Mouse (Mus musculus) lung, embryonic 15.5 days (tissue): Measurements from ENCODE around the gene Cacna1c. TPM values are rescaled to one million over a fixed set of nuclear protein-coding genes. Genes with fewer than 3 reads are reported as not detected.

Experiments used
- ATAC-seq: fragments of 200-750 bp; cut with Nextera tagmentation; 2 replicates; pipeline ENCODE4 v1.8.0; 2017; ENCODE audit warnings: moderate number of reproducible peaks, borderline replicate concordance; ENCODE audit not compliant: low FRiP score, low TSS enrichment; ENCODE audit errors: extremely low read depth
- H3K27ac ChIP-seq: fragments of 300-500 bp; sonication (generic); 2 replicates; pipeline ENCODE4 v1.5.1; 2015; ENCODE audit warnings: moderate library complexity, mild to moderate bottlenecking, inconsistent platforms
- H3K27me3 ChIP-seq: fragments of 300-500 bp; sonication (generic); 2 replicates; pipeline ENCODE4 v1.6.1; 2015; ENCODE audit warnings: inconsistent platforms
- H3K36me3 ChIP-seq: fragments of 300-500 bp; sonication (generic); 2 replicates; pipeline ENCODE4 v1.6.1; 2015; ENCODE audit warnings: inconsistent platforms
- H3K4me1 ChIP-seq: fragments of 300-500 bp; sonication (generic); 2 replicates; pipeline ENCODE4 v1.6.1; 2015; ENCODE audit warnings: inconsistent platforms
- H3K4me2 ChIP-seq: fragments of 300-500 bp; sonication (generic); 2 replicates; pipeline ENCODE4 v1.6.1; 2015; ENCODE audit warnings: inconsistent platforms, mild to moderate bottlenecking, moderate library complexity
- H3K4me3 ChIP-seq: fragments of 300-500 bp; sonication (generic); 2 replicates; pipeline ENCODE4 v1.5.1; 2015; ENCODE audit warnings: mild to moderate bottlenecking, inconsistent platforms
- H3K9ac ChIP-seq: fragments of 300-500 bp; sonication (generic); 2 replicates; pipeline ENCODE4 v1.6.1; 2015; ENCODE audit warnings: inconsistent platforms
- H3K9me3 ChIP-seq: fragments of 300-500 bp; sonication (generic); 2 replicates; pipeline ENCODE4 v1.6.1; 2016; ENCODE audit warnings: inconsistent platforms
- WGBS: fragments of 180-500 bp; shearing (Covaris S2); methylation state at CpG from one replicate; pipeline ENCODE4 v1.1.7; 2015; 5-methylcytosine and 5-hydroxymethylcytosine counted together
- polyA plus RNA-seq: library from polyadenylated mRNA; unstranded; fragments of >200 nt; fragmentation: Nextera tagmentation; extraction: Ambion mirVana; gene quantifications from 2 replicates; pipeline ENCODE4 v1.2.1, GENCODE M21; 2015

Cacna1c gene
- polyA plus RNA-seq, 1 experiment from 2014 or later: 8.4 TPM

GRCm38 (mm10) chr6:118924426-118924825, 271.8 kb downstream of the Cacna1c start:
- no peak for ATAC-seq
- Histone ChIP-seq H3K4me1 (peaks cover 16% of the 10 kb centered on the region), H3K9ac (no peak overlapping the region), H3K27me3 (no peaks in the 10 kb centered on the region), H3K27ac (no peak overlapping the region), H3K9me3 (no peaks in the 10 kb centered on the region), H3K4me3 (no peak overlapping the region), H3K4me2 (no peak overlapping the region), H3K36me3 (no peaks in the 10 kb centered on the region)
- 70% methylated on average over 12 of the region's 12 CpGs for WGBS

GRCm38 (mm10) chr6:118923926-118924325, 272.3 kb downstream of the Cacna1c start:
- Histone ChIP-seq H3K4me2 (no peak overlapping the region), H3K4me1 (peaks cover 16% of the 10 kb centered on the region), H3K9ac (no peak overlapping the region)

GRCm38 (mm10) chr6:118923212-118923577, 273.0 kb downstream of the Cacna1c start:
- no peak overlapping the region for H3K9ac ChIP-seq
- no peak overlapping the region for H3K4me3 ChIP-seq
- no peak overlapping the region for H3K4me2 ChIP-seq
- no peak overlapping the region for H3K27ac ChIP-seq
- H3K27me3 ChIP-seq: no peaks in the 10 kb centered on the region
- no peaks in the 10 kb centered on the region for H3K36me3 ChIP-seq
- peaks cover 16% of the 10 kb centered on the region for H3K4me1 ChIP-seq
- 73% methylated on average over 5 of the region's 5 CpGs for WGBS
- no peaks in the 10 kb centered on the region for H3K9me3 ChIP-seq
- no peak for ATAC-seq

More at GRCm38 (mm10) chr6:118923926-118924325, 272.3 kb downstream of the Cacna1c start:
- ATAC-seq: no peak
- no peaks in the 10 kb centered on the region for H3K36me3 ChIP-seq
- WGBS: 68% methylated on average over 2 of the region's 2 CpGs
- H3K27me3 ChIP-seq: no peaks in the 10 kb centered on the region
- H3K9me3 ChIP-seq: no peaks in the 10 kb centered on the region
- no peak overlapping the region for H3K27ac ChIP-seq
- H3K4me3 ChIP-seq: no peak overlapping the region

- no peak overlapping the region for H3K9ac ChIP-seq
- no peaks in the 10 kb centered on the region for H3K9me3 ChIP-seq
- no peak overlapping the region for H3K4me3 ChIP-seq
- H3K4me2 ChIP-seq: peak overlapping the region; percentile 22
- 12% methylated on average over 13 of the region's 13 CpGs for WGBS
- H3K36me3 ChIP-seq: no peaks in the 10 kb centered on the region
- ATAC-seq: peak; percentile 70
- H3K27me3 ChIP-seq: no peaks in the 10 kb centered on the region
- H3K27ac ChIP-seq: no peak overlapping the region
- H3K4me1 ChIP-seq: peaks cover 16% of the 10 kb centered on the region
These were observed 273.6 kb downstream of the Cacna1c start for GRCm38 (mm10) chr6:118922328-118923211.

- Histone ChIP-seq H3K4me1 (no peaks in the 10 kb centered on the region), H3K27ac (no peak overlapping the region), H3K4me2 (no peak overlapping the region), H3K27me3 (no peaks in the 10 kb centered on the region), H3K9me3 (no peaks in the 10 kb centered on the region; the same call in 1 of the 2 replicates), H3K4me3 (no peak overlapping the region), H3K36me3 (no peaks in the 10 kb centered on the region), H3K9ac (no peak overlapping the region)
- WGBS: 63% methylated on average over 4 of the region's 4 CpGs
- no peak for ATAC-seq
These were observed 288.0 kb downstream of the Cacna1c start for GRCm38 (mm10) chr6:118908176-118908575.

GRCm38 (mm10) chr6:118907704-118908103, 288.5 kb downstream of the Cacna1c start:
- no peak overlapping the region for H3K27ac ChIP-seq
- no peaks in the 10 kb centered on the region for H3K36me3 ChIP-seq
- 32% methylated on average over 1 of the region's 1 CpGs for WGBS
- H3K4me3 ChIP-seq: no peak overlapping the region
- no peaks in the 10 kb centered on the region for H3K27me3 ChIP-seq
- H3K9ac ChIP-seq: no peak overlapping the region
- H3K4me1 ChIP-seq: no peaks in the 10 kb centered on the region
- H3K4me2 ChIP-seq: no peak overlapping the region
- no peak for ATAC-seq
- no peaks in the 10 kb centered on the region; the same call in 1 of the 2 replicates for H3K9me3 ChIP-seq

- H3K4me3 ChIP-seq: no peak overlapping the region
- no peak overlapping the region for H3K4me2 ChIP-seq
- no peak overlapping the region for H3K27ac ChIP-seq
- H3K4me1 ChIP-seq: no peaks in the 10 kb centered on the region
- H3K9ac ChIP-seq: no peak overlapping the region
- no peaks in the 10 kb centered on the region for H3K27me3 ChIP-seq
- no peaks in the 10 kb centered on the region; the same call in 1 of the 2 replicates for H3K9me3 ChIP-seq
- WGBS: 80% methylated on average over 5 of the region's 5 CpGs
- no peak for ATAC-seq
- no peaks in the 10 kb centered on the region for H3K36me3 ChIP-seq
These were observed 289.3 kb downstream of the Cacna1c start for GRCm38 (mm10) chr6:118906878-118907277.

- H3K36me3 ChIP-seq: no peaks in the 10 kb centered on the region
- H3K27me3 ChIP-seq: no peaks in the 10 kb centered on the region
- H3K27ac ChIP-seq: no peak overlapping the region
- WGBS: 80% methylated on average over 8 of the region's 8 CpGs
- H3K4me3 ChIP-seq: no peak overlapping the region
- no peaks in the 10 kb centered on the region for H3K4me1 ChIP-seq
- no peak overlapping the region for H3K4me2 ChIP-seq
- H3K9ac ChIP-seq: no peak overlapping the region
- H3K9me3 ChIP-seq: no peaks in the 10 kb centered on the region
- ATAC-seq: no peak
These were observed 296.5 kb downstream of the Cacna1c start for GRCm38 (mm10) chr6:118899688-118900087.

- no peak for ATAC-seq
- H3K9ac ChIP-seq: no peak overlapping the region
- no peaks in the 10 kb centered on the region for H3K36me3 ChIP-seq
- no peak overlapping the region for H3K4me2 ChIP-seq
- no peak overlapping the region for H3K27ac ChIP-seq
- no peak overlapping the region for H3K4me3 ChIP-seq
- no peaks in the 10 kb centered on the region for H3K4me1 ChIP-seq
- WGBS: 46% methylated on average over 5 of the region's 5 CpGs
- no peaks in the 10 kb centered on the region for H3K27me3 ChIP-seq
- H3K9me3 ChIP-seq: no peaks in the 10 kb centered on the region
These were observed 299.1 kb downstream of the Cacna1c start for GRCm38 (mm10) chr6:118897101-118897500.

- no peak for ATAC-seq
- Histone ChIP-seq H3K27me3 (no peaks in the 10 kb centered on the region), H3K27ac (no peak overlapping the region), H3K9me3 (no peaks in the 10 kb centered on the region), H3K4me3 (no peak overlapping the region), H3K36me3 (no peaks in the 10 kb centered on the region), H3K9ac (no peak overlapping the region), H3K4me1 (no peaks in the 10 kb centered on the region), H3K4me2 (no peak overlapping the region)
- WGBS: 91% methylated on average over 6 of the region's 6 CpGs
These were observed 302.2 kb downstream of the Cacna1c start for GRCm38 (mm10) chr6:118894043-118894442.

- no peak overlapping the region for H3K4me3 ChIP-seq
- no peaks in the 10 kb centered on the region for H3K36me3 ChIP-seq
- H3K27me3 ChIP-seq: no peaks in the 10 kb centered on the region
- ATAC-seq: no peak
- H3K27ac ChIP-seq: no peak overlapping the region
- WGBS: 68% methylated on average over 4 of the region's 4 CpGs
- no peak overlapping the region for H3K4me2 ChIP-seq
- H3K4me1 ChIP-seq: no peaks in the 10 kb centered on the region
- no peaks in the 10 kb centered on the region for H3K9me3 ChIP-seq
- no peak overlapping the region for H3K9ac ChIP-seq
These were observed 306.8 kb downstream of the Cacna1c start for GRCm38 (mm10) chr6:118889441-118889840.

- WGBS: 58% methylated on average over 8 of the region's 8 CpGs
- Histone ChIP-seq H3K4me2 (no peak overlapping the region), H3K36me3 (no peaks in the 10 kb centered on the region), H3K9me3 (no peaks in the 10 kb centered on the region), H3K27me3 (no peaks in the 10 kb centered on the region), H3K4me1 (no peaks in the 10 kb centered on the region), H3K4me3 (no peak overlapping the region), H3K27ac (no peak overlapping the region), H3K9ac (no peak overlapping the region)
- no peak for ATAC-seq
These were observed 309.2 kb downstream of the Cacna1c start for GRCm38 (mm10) chr6:118887032-118887431.
